Mouse (Mus musculus) bone marrow macrophage, adult 2 months (primary cell): ENCODE data around the gene Nfatc2ip.

Source experiments
- CTCF ChIP-seq: IDR thresholded peaks from 2 replicates; pipeline ENCODE4 v1.5.1; 2012; ENCODE audit warnings: low read depth, mild to moderate bottlenecking, low read length, moderate library complexity
- POLR2A ChIP-seq: IDR thresholded peaks from 2 replicates; pipeline ENCODE4 v1.6.1; 2012; ENCODE audit warnings: mild to moderate bottlenecking, low read depth, low read length, borderline replicate concordance

GRCm38 (mm10) chr7:126436851-126437250 lies 40.3 kb upstream of the Nfatc2ip start:
- TF ChIP-seq CTCF (peak; percentile 91), POLR2A (no peak)
